Mouse (Mus musculus): ENCODE measurements around the gene Gabrb3.
"Not testable (repeated sequence)": the region's sequence is repeated elsewhere in the genome, so short reads cannot be mapped to it uniquely, and the experiment has no call there.

Gene Gabrb3

GRCm38 (mm10) chr7:57706976-57707740 lies 287.7 kb downstream of the Gabrb3 start:
- CTCF ChIA-PET = no interaction called here

DNA sequence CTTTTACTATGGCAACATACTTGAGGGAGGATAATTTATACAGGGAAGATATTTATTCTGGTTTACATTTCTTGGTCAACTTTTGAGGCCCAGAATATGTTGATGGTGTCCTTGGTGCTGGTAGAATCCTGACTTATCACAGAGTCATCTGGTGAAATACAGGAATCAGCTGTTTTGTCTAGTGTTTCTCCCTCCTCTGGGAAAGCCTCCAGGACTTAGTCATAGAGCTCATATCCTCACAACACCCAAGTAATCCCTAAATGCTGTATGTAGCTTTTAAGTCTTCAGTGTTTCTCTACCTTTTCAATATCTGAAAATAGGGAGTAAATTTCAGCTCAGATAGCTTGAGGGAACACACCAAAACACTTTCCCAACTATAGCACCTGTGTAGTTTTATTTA lies 292.2 kb downstream of the Gabrb3 start:
- CTCF ChIA-PET = no interaction called here

DNA sequence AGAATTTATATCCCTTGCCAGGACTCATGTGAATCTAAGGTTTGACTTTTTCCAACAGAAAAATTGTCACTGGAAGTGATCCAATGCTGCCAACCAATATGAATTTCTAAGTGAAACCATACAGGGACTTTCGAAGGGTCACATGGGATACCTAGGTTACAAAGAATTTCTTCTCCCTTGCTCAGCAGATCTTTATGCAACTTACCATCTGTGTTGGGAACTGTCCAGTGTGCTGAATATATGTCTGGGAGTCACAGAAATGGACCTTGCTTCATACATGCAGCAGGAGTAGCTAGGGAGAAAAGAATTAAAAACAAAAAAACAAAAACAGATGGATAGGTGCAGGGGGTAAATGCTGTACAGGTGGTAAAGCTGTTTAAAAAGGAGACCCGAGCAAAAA lies 327.3 kb downstream of the Gabrb3 start:
- CTCF ChIA-PET = no interaction called here

DNA sequence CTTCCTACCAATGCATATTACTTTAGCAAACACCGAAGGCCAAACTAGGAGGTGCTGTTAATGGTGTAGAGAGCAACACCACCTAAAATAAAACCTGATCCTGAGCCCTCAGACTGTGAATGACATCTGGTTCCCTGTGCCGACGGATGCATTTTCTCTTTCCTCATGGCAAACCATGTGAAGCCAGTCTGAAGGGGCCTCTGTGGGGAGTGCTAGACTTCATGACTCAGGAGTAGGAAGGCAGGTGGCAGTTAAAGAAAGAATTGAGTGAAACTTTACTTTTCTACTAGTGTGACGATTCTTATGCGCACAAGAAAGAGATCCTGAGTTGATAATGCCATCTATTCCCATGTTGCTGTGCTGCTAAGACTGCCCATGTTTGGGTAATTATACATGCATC lies 341.0 kb downstream of the Gabrb3 start:
- CTCF ChIA-PET = no interaction called here

DNA sequence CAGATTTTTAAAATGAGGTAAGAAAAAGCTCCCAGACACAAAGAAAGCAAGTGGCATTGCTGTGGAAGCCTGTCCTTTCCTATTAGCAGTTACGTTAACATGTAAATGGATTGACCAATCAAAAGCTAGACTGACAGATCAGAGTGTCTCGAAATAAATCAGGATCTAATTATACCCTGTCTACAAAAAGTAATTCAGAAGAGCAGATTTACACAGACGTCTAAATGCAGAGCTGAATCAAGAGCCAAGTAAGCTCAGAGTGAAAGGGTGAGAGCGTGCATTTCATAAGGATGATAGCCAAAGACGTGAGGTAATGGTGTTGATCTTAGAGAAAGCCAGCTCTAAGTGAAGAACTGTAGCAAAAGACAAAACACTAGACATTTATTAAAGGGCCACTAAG lies 359.3 kb downstream of the Gabrb3 start:
- CTCF ChIA-PET = no interaction called here

- CTCF ChIA-PET = not testable (repeated sequence)
Observed at GRCm38 (mm10) chr7:57786102-57786501, 366.6 kb downstream of the Gabrb3 start.

GRCm38 (mm10) chr7:57787520-57787919 lies 368.0 kb downstream of the Gabrb3 start:
- CTCF ChIA-PET = no interaction called here

DNA sequence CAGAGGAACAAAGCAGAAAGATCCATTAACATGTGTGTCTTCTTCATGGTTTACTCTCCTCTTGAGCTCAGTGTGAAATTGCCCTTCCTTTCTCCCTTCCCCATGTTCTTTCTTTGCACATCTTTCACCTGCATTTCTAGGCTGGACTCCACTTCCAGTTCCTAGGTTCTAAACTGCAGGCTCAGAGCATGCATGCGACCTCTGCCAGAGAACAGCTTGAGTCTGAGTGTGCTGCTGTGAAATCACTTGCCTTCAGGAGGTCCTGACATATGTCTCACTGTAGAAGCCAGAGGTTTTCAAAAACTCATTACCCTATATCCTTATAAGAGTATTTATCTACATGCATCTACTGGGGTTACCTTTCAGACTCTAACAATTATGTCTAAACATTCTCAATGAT lies 383.8 kb downstream of the Gabrb3 start:
- CTCF ChIA-PET = no interaction called here

- CTCF ChIA-PET = no interaction called here
Observed at GRCm38 (mm10) chr7:57813716-57814115, 394.2 kb downstream of the Gabrb3 start.

GRCm38 (mm10) chr7:57842383-57842896 lies 422.9 kb downstream of the Gabrb3 start:
- CTCF ChIA-PET = no interaction called here

DNA sequence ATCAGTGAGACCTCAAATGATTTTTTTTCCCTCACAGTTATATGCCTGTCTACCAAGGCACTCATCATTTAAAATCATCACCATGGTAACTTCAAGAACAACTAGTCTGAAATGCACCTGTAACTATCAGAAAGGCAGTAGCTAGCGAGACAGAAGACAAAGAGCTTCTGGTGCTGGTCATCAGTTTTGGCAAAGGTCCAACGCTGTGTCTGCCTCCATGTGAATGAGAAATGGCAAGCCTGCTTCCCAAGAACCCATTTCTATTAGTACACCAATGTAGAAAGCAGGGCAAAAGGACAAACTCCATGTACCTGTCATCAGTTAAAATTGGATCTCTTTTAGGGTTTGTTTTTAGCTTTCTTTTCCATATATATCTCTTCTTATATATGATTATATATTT lies 448.5 kb downstream of the Gabrb3 start:
- CTCF ChIA-PET = no interaction called here
